Mouse (Mus musculus): ENCODE data around the gene Olfr798. TPM values are rescaled to one million over a fixed set of nuclear protein-coding genes. Genes with fewer than 3 reads are reported as not detected.

Gene Olfr798
- not detected in 2 replicates for polyA plus RNA-seq (2014; fragmentation: Nextera tagmentation; extraction: Ambion mirVana)

- no peaks in the 10 kb centered on the region for H3K4me1 ChIP-seq (replicated peaks; ENCODE audit: control insufficient read depth, insufficient read depth, low read length)
- H3K9me3 ChIP-seq (ENCODE audit: control insufficient read depth, low read length) = peaks cover 2% of the 10 kb centered on the region; the same call in 1 of the 2 replicates
- 88% methylated on average over 1 of the region's 1 CpGs for WGBS
- no peaks in the 10 kb centered on the region for H3K36me3 ChIP-seq (replicated peaks; ENCODE audit: control insufficient read depth, insufficient read depth)
- no peak for DNase-seq (ENCODE audit: low spot score)
- no peak for ATAC-seq (ENCODE audit: low FRiP score)
- H3K27ac ChIP-seq = no peak within 1 kb of the TSS
- H3K4me2 ChIP-seq (replicated peaks) = no peak within 1 kb of the TSS
- H3K9ac ChIP-seq = no peak within 1 kb of the TSS
- no peak within 1 kb of the TSS for H3K4me3 ChIP-seq (replicated peaks; ENCODE audit: low read length)
- H3K27me3 ChIP-seq (ENCODE audit: control insufficient read depth, insufficient read depth, low read length) = no peaks in the 10 kb centered on the region
These were observed at the start of gene Olfr798 for GRCm38 (mm10) chr10:129627834-129628233. Olfr798 (minus strand) TSS chr10:129627934.

GRCm38 (mm10) chr10:129673765-129674164 lies 46.0 kb upstream of the Olfr798 start, which contains the start of gene Olfr801:
Olfr801 (minus strand) TSS chr10:129673865.
- Histone ChIP-seq H3K9me3 (ENCODE audit: control insufficient read depth, low read length) (no peaks in the 10 kb centered on the region), H3K4me3 (replicated peaks; ENCODE audit: low read length) (no peak within 1 kb of the TSS), H3K27me3 (ENCODE audit: control insufficient read depth, insufficient read depth, low read length) (no peaks in the 10 kb centered on the region), H3K27ac (no peak within 1 kb of the TSS), H3K4me1 (replicated peaks; ENCODE audit: control insufficient read depth, insufficient read depth, low read length) (no peaks in the 10 kb centered on the region), H3K4me2 (replicated peaks) (no peak within 1 kb of the TSS), H3K9ac (no peak within 1 kb of the TSS), H3K36me3 (replicated peaks; ENCODE audit: control insufficient read depth, insufficient read depth) (no peaks in the 10 kb centered on the region)
- no peak for DNase-seq (ENCODE audit: low spot score)
- ATAC-seq (ENCODE audit: low FRiP score) = no peak
- WGBS = 79% methylated on average over 1 of the region's 1 CpGs

- H3K4me3 ChIP-seq (replicated peaks; ENCODE audit: low read length) = no peak within 1 kb of the TSS
- no peak within 1 kb of the TSS for H3K27ac ChIP-seq
- DNase-seq (ENCODE audit: low spot score) (no peak), ATAC-seq (ENCODE audit: low FRiP score) (no peak)
- H3K4me2 ChIP-seq (replicated peaks) = no peak within 1 kb of the TSS
- H3K9ac ChIP-seq = no peak within 1 kb of the TSS
- H3K4me1 ChIP-seq (replicated peaks; ENCODE audit: control insufficient read depth, insufficient read depth, low read length) = no peaks in the 10 kb centered on the region
- H3K27me3 ChIP-seq (ENCODE audit: control insufficient read depth, insufficient read depth, low read length) = no peaks in the 10 kb centered on the region
- H3K9me3 ChIP-seq (ENCODE audit: control insufficient read depth, low read length) = no peaks in the 10 kb centered on the region
- H3K36me3 ChIP-seq (replicated peaks; ENCODE audit: control insufficient read depth, insufficient read depth) = no peaks in the 10 kb centered on the region
These were observed 29.7 kb upstream of the Olfr798 start, which contains the start of gene Olfr800 for GRCm38 (mm10) chr10:129657394-129657793. Olfr800 (plus strand) TSS chr10:129657694.

GRCm38 (mm10) chr10:129651763-129652162 lies 24.0 kb upstream of the Olfr798 start:
- H3K27me3 ChIP-seq (ENCODE audit: control insufficient read depth, insufficient read depth, low read length) = no peaks in the 10 kb centered on the region
- DNase-seq (ENCODE audit: low spot score) = no peak
- H3K4me2 ChIP-seq (replicated peaks) = no peak overlapping the region
- no peaks in the 10 kb centered on the region for H3K9me3 ChIP-seq (ENCODE audit: control insufficient read depth, low read length)
- H3K9ac ChIP-seq = no peak overlapping the region
- no peak overlapping the region for H3K27ac ChIP-seq
- WGBS = 95% methylated on average over 1 of the region's 1 CpGs
- no peak overlapping the region for H3K4me3 ChIP-seq (replicated peaks; ENCODE audit: low read length)
- ATAC-seq (ENCODE audit: low FRiP score) = no peak
- H3K36me3 ChIP-seq (replicated peaks; ENCODE audit: control insufficient read depth, insufficient read depth) = no peaks in the 10 kb centered on the region
- H3K4me1 ChIP-seq (replicated peaks; ENCODE audit: control insufficient read depth, insufficient read depth, low read length) = no peaks in the 10 kb centered on the region

- no peak for ATAC-seq (ENCODE audit: low FRiP score)
- peaks cover 10% of the 10 kb centered on the region; the same call in 1 of the 2 replicates for H3K9me3 ChIP-seq (ENCODE audit: control insufficient read depth, low read length)
- no peak within 1 kb of the TSS for H3K4me3 ChIP-seq (replicated peaks; ENCODE audit: low read length)
- H3K36me3 ChIP-seq (replicated peaks; ENCODE audit: control insufficient read depth, insufficient read depth) = no peaks in the 10 kb centered on the region
- H3K27ac ChIP-seq = no peak within 1 kb of the TSS
- no peak within 1 kb of the TSS for H3K4me2 ChIP-seq (replicated peaks)
- DNase-seq (ENCODE audit: low spot score) = no peak
- no peaks in the 10 kb centered on the region for H3K4me1 ChIP-seq (replicated peaks; ENCODE audit: control insufficient read depth, insufficient read depth, low read length)
- WGBS = 45% methylated on average over 1 of the region's 1 CpGs
- no peak within 1 kb of the TSS for H3K9ac ChIP-seq
- H3K27me3 ChIP-seq (ENCODE audit: control insufficient read depth, insufficient read depth, low read length) = no peaks in the 10 kb centered on the region
These were observed 9.4 kb upstream of the Olfr798 start, which contains the start of gene Olfr799 for GRCm38 (mm10) chr10:129637184-129637583. Olfr799 (plus strand) TSS chr10:129637484.

- Histone ChIP-seq H3K9me3 (ENCODE audit: control insufficient read depth, low read length) (no peaks in the 10 kb centered on the region), H3K4me2 (replicated peaks) (no peak overlapping the region), H3K4me3 (replicated peaks; ENCODE audit: low read length) (no peak overlapping the region), H3K27me3 (ENCODE audit: control insufficient read depth, insufficient read depth, low read length) (no peaks in the 10 kb centered on the region), H3K27ac (no peak overlapping the region), H3K9ac (no peak overlapping the region), H3K4me1 (replicated peaks; ENCODE audit: control insufficient read depth, insufficient read depth, low read length) (no peaks in the 10 kb centered on the region), H3K36me3 (replicated peaks; ENCODE audit: control insufficient read depth, insufficient read depth) (no peaks in the 10 kb centered on the region)
- peak; percentile 36 for DNase-seq (ENCODE audit: low spot score)
- peak; percentile 55; the same call in 1 of the 2 replicates for ATAC-seq (ENCODE audit: low FRiP score)
These were observed 4.5 kb downstream of the Olfr798 start for GRCm38 (mm10) chr10:129623251-129623650.

- no peak overlapping the region for H3K4me2 ChIP-seq (replicated peaks)
- 26% methylated on average over 1 of the region's 1 CpGs for WGBS
- no peak overlapping the region for H3K4me3 ChIP-seq (replicated peaks; ENCODE audit: low read length)
- no peaks in the 10 kb centered on the region for H3K9me3 ChIP-seq (ENCODE audit: control insufficient read depth, low read length)
- ATAC-seq (ENCODE audit: low FRiP score) (no peak), DNase-seq (ENCODE audit: low spot score) (no peak)
- no peaks in the 10 kb centered on the region for H3K36me3 ChIP-seq (replicated peaks; ENCODE audit: control insufficient read depth, insufficient read depth)
- H3K27ac ChIP-seq = no peak overlapping the region
- no peaks in the 10 kb centered on the region for H3K4me1 ChIP-seq (replicated peaks; ENCODE audit: control insufficient read depth, insufficient read depth, low read length)
- no peaks in the 10 kb centered on the region for H3K27me3 ChIP-seq (ENCODE audit: control insufficient read depth, insufficient read depth, low read length)
- H3K9ac ChIP-seq = no peak overlapping the region
These were observed 6.0 kb downstream of the Olfr798 start for GRCm38 (mm10) chr10:129621724-129622123.

- no peaks in the 10 kb centered on the region for H3K9me3 ChIP-seq (ENCODE audit: control insufficient read depth, low read length)
- H3K36me3 ChIP-seq (replicated peaks; ENCODE audit: control insufficient read depth, insufficient read depth) = no peaks in the 10 kb centered on the region
- 98% methylated on average over 1 of the region's 1 CpGs for WGBS
- no peaks in the 10 kb centered on the region for H3K27me3 ChIP-seq (ENCODE audit: control insufficient read depth, insufficient read depth, low read length)
- no peak within 1 kb of the TSS for H3K4me2 ChIP-seq (replicated peaks)
- DNase-seq (ENCODE audit: low spot score) (no peak), ATAC-seq (ENCODE audit: low FRiP score) (no peak)
- no peak within 1 kb of the TSS for H3K9ac ChIP-seq
- H3K4me3 ChIP-seq (replicated peaks; ENCODE audit: low read length) = no peak within 1 kb of the TSS
- no peaks in the 10 kb centered on the region for H3K4me1 ChIP-seq (replicated peaks; ENCODE audit: control insufficient read depth, insufficient read depth, low read length)
- H3K27ac ChIP-seq = no peak within 1 kb of the TSS
These were observed 15.3 kb downstream of the Olfr798 start, which contains the start of gene Olfr796 for GRCm38 (mm10) chr10:129612470-129612869. Olfr796 (minus strand) TSS chr10:129612570.

GRCm38 (mm10) chr10:129577066-129577465 lies 50.7 kb downstream of the Olfr798 start:
- Histone ChIP-seq H3K4me3 (replicated peaks; ENCODE audit: low read length) (no peak overlapping the region), H3K27ac (no peak overlapping the region), H3K36me3 (replicated peaks; ENCODE audit: control insufficient read depth, insufficient read depth) (no peaks in the 10 kb centered on the region), H3K4me2 (replicated peaks) (no peak overlapping the region), H3K9ac (no peak overlapping the region), H3K4me1 (replicated peaks; ENCODE audit: control insufficient read depth, insufficient read depth, low read length) (no peaks in the 10 kb centered on the region), H3K9me3 (ENCODE audit: control insufficient read depth, low read length) (no peaks in the 10 kb centered on the region), H3K27me3 (ENCODE audit: control insufficient read depth, insufficient read depth, low read length) (no peaks in the 10 kb centered on the region)
- DNase-seq (ENCODE audit: low spot score) (peak; percentile 40), ATAC-seq (ENCODE audit: low FRiP score) (no peak)
- WGBS = 35% methylated on average over 1 of the region's 1 CpGs

All from hindbrain, embryonic 14.5 days (tissue).